Mouse (Mus musculus): ENCODE results near the gene Mrpl34. TPM values are rescaled to one million over a fixed set of nuclear protein-coding genes. Genes with fewer than 3 reads are reported as not detected.

Gene Mrpl34
- total RNA-seq, 1 experiment, result 135 TPM

DNA sequence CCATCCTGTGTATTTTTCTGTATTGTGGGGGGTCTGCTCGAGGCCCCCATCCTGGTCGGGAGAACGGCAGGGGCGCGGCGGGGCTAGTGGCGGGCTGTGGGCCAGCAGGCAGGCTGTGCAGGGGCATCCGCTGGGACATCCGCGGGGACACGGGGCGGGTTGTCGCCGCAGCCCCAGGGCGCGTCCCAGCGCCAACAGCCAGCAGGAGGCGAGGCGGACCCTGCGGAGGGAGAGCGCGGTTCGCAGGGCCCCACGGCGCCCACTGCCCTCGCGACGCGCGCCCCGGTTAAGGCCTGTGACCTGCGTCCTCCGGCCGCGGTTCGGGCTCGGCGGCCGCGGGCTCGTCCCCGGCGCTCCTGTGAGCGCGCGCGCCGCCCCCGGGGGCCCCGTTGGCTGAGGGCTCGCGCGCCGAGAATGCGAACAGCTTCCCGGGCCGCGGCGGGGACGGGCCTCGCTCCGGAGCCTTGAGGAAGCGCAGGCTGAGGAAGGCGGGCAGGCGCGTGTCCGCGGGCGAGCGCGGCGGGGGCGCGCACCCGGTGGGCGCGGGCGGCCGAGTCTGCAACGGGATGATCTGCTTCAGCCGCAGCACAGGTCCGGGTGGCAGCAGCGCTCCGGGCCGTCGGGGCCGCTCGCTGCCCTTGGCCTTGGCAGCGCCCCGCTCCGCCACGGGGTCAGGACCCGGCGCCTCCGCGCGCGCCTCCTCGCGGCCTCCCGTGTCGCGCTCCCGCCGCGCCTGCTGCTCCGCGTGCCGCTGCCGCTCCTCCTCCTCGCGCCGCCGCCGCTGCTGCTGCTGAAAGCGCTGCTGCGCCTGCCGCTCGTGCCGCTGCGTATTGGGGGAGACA lies 11.6 kb downstream of the Mrpl34 start:
- Histone ChIP-seq H3K4me3 (ENCODE audit: insufficient read depth in 1 of 2, low read depth in 1 of 2, low read length in 2 of 2, poor library complexity in 1 of 2, severe bottlenecking in 1 of 2) (peak overlapping the region; percentile 60 to 81), H3K36me3 (ENCODE audit: control insufficient read depth, insufficient read depth, low read length, poor library complexity, severe bottlenecking) (peaks cover 30% of the 10 kb centered on the region), H3K27ac (ENCODE audit: insufficient read depth, low read depth, low read length, poor library complexity, severe bottlenecking) (0 out of 2 replicates have a peak overlapping the region, but pooled peaks have one; percentile 20), H3K4me1 (ENCODE audit: control insufficient read depth in 2 of 2, insufficient read depth in 2 of 2, low read length in 2 of 2, poor library complexity in 1 of 2) (peaks cover 0 to 5% of the 10 kb centered on the region in 2 experiments; a peak in 1 of 4 replicates), H3K9ac (ENCODE audit: insufficient read depth, low read depth, low read length, poor library complexity, severe bottlenecking) (peak overlapping the region; percentile 78), H3K9me3 (ENCODE audit: control insufficient read depth, insufficient read depth, low read depth, low read length) (no peaks in the 10 kb centered on the region)
- in situ Hi-C loops (cut with MboI; ENCODE audit: low sequenced_read_pairs in 2 of 2, unreplicated experiment in 2 of 2), result no loop called here
- TF ChIP-seq ZC3H11A (IDR thresholded peaks at IDR 0.05; ENCODE audit: borderline replicate concordance, low read depth, low read length), result no peak
- no peak for TF ChIP-seq CHD2 (IDR thresholded peaks at IDR 0.05; ENCODE audit: low read depth, low read length)
- no peak for DNase-seq (ENCODE audit: low read depth, low spot score)

DNA sequence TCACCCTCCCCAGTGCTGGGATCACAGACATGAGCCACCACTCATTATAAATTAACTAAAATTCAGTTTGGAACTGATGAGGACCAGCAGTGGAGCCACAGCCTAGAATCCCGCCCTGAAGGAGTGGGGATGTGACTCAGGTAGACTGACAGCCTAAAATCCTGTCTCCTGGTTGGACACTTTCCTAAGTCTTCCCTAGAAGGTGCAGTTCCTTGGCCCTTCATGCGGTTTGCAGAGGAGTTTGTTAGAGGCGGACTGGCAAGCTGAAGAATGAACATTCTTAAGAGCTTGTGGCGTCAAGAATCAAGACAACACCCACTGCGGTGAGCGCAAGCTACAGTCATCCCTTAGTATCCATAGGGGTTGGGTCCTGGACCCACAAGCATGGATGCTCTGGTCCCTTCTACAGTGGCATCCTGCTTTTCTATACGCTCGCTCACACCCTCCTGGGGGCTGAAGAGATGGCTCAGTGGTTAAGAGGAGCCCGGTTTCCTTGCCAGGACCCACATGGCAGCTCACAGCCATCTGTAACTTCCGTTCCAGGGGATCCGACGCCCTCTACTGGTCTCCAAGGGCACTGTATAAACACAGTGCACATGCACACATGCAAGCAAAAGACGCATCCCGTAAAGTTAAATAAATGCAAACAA lies 12.6 kb downstream of the Mrpl34 start:
- no peaks in the 10 kb centered on the region for H3K9me3 ChIP-seq (ENCODE audit: control insufficient read depth, insufficient read depth, low read depth, low read length)
- H3K4me3 ChIP-seq (ENCODE audit: insufficient read depth in 1 of 2, low read depth in 1 of 2, low read length in 2 of 2, poor library complexity in 1 of 2, severe bottlenecking in 1 of 2), result peak overlapping the region; percentile 43 to 81
- no peak for DNase-seq (ENCODE audit: low read depth, low spot score)
- peaks cover 0 to 7% of the 10 kb centered on the region in 2 experiments; a peak in 1 of 4 replicates for H3K4me1 ChIP-seq (ENCODE audit: control insufficient read depth in 2 of 2, insufficient read depth in 2 of 2, low read length in 2 of 2, poor library complexity in 1 of 2)
- in situ Hi-C loops (cut with MboI; ENCODE audit: low sequenced_read_pairs in 2 of 2, unreplicated experiment in 2 of 2), result no loop called here
- peak overlapping the region; percentile 65; the same call in 1 of the 2 replicates for H3K9ac ChIP-seq (ENCODE audit: insufficient read depth, low read depth, low read length, poor library complexity, severe bottlenecking)
- peaks cover 21% of the 10 kb centered on the region for H3K36me3 ChIP-seq (ENCODE audit: control insufficient read depth, insufficient read depth, low read length, poor library complexity, severe bottlenecking)
- TF ChIP-seq ZNF384 (IDR thresholded peaks at IDR 0.05; ENCODE audit: low read depth, low read length) (0 out of 2 replicates have a peak, but pooled peaks have one; percentile 12), HCFC1 (IDR thresholded peaks at IDR 0.05; ENCODE audit: borderline replicate concordance, insufficient read depth, low read length) (0 out of 2 replicates have a peak, but pooled peaks have one; percentile 51), MAFK (IDR thresholded peaks at IDR 0.05; ENCODE audit: insufficient read depth, low read depth, low read length) (no peak)
- H3K27ac ChIP-seq (ENCODE audit: insufficient read depth, low read depth, low read length, poor library complexity, severe bottlenecking), result no peak overlapping the region

- no peak for DNase-seq (ENCODE audit: low read depth, low spot score)
- peaks cover 0 to 7% of the 10 kb centered on the region in 2 experiments; a peak in 1 of 4 replicates for H3K4me1 ChIP-seq (ENCODE audit: control insufficient read depth in 2 of 2, insufficient read depth in 2 of 2, low read length in 2 of 2, poor library complexity in 1 of 2)
- H3K4me3 ChIP-seq (ENCODE audit: insufficient read depth in 1 of 2, low read depth in 1 of 2, low read length in 2 of 2, poor library complexity in 1 of 2, severe bottlenecking in 1 of 2), result no peak overlapping the region
- no peaks in the 10 kb centered on the region for H3K9me3 ChIP-seq (ENCODE audit: control insufficient read depth, insufficient read depth, low read depth, low read length)
- no peak overlapping the region for H3K27ac ChIP-seq (ENCODE audit: insufficient read depth, low read depth, low read length, poor library complexity, severe bottlenecking)
- H3K9ac ChIP-seq (ENCODE audit: insufficient read depth, low read depth, low read length, poor library complexity, severe bottlenecking), result no peak overlapping the region
- in situ Hi-C loops (cut with MboI; ENCODE audit: low sequenced_read_pairs in 2 of 2, unreplicated experiment in 2 of 2), result no loop called here
- TF ChIP-seq MAFK (IDR thresholded peaks at IDR 0.05; ENCODE audit: insufficient read depth, low read depth, low read length) (no peak), HCFC1 (IDR thresholded peaks at IDR 0.05; ENCODE audit: borderline replicate concordance, insufficient read depth, low read length) (no peak), CHD2 (IDR thresholded peaks at IDR 0.05; ENCODE audit: low read depth, low read length) (no peak), ZC3H11A (IDR thresholded peaks at IDR 0.05; ENCODE audit: borderline replicate concordance, low read depth, low read length) (no peak), ZNF384 (IDR thresholded peaks at IDR 0.05; ENCODE audit: low read depth, low read length) (no peak)
- H3K36me3 ChIP-seq (ENCODE audit: control insufficient read depth, insufficient read depth, low read length, poor library complexity, severe bottlenecking), result peaks cover 11% of the 10 kb centered on the region; the same call in 1 of the 2 replicates
Measured at GRCm38 (mm10) chr8:71478943-71479342, 14.2 kb downstream of the Mrpl34 start.

DNA sequence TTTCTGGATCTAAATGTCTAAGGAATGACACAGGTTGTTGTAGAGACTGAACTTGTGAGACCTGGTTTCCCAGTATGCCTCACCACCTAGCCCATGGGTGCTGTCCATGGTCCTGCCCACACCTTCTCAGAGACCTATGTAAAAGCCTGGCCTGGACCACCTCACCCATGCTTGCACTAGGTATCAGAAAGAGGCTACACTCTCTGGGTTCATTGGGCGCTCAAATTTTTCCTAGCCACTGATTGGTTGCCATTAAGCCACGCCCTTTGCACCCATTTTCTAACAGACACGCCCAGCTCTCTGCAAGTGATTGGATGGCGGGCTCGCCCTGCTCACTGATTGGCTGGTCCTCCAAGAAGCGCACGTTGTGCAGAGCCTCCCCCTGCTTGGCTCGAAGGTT lies 19.2 kb downstream of the Mrpl34 start:
- TF ChIP-seq ZNF384 (IDR thresholded peaks at IDR 0.05; ENCODE audit: low read depth, low read length) (no peak), CHD2 (IDR thresholded peaks at IDR 0.05; ENCODE audit: low read depth, low read length) (peak; percentile 86)
- in situ Hi-C loops (cut with MboI; ENCODE audit: low sequenced_read_pairs in 2 of 2, unreplicated experiment in 2 of 2), result no loop called here
- Histone ChIP-seq H3K4me3 (ENCODE audit: insufficient read depth in 1 of 2, low read depth in 1 of 2, low read length in 2 of 2, poor library complexity in 1 of 2, severe bottlenecking in 1 of 2) (no peak overlapping the region; a peak in 1 of 4 replicates), H3K36me3 (ENCODE audit: control insufficient read depth, insufficient read depth, low read length, poor library complexity, severe bottlenecking) (no peaks in the 10 kb centered on the region), H3K27ac (ENCODE audit: insufficient read depth, low read depth, low read length, poor library complexity, severe bottlenecking) (no peak overlapping the region), H3K9me3 (ENCODE audit: control insufficient read depth, insufficient read depth, low read depth, low read length) (no peaks in the 10 kb centered on the region), H3K4me1 (ENCODE audit: control insufficient read depth in 2 of 2, insufficient read depth in 2 of 2, low read length in 2 of 2, poor library complexity in 1 of 2) (peaks cover 0 to 13% of the 10 kb centered on the region in 2 experiments; a peak in 1 of 4 replicates), H3K9ac (ENCODE audit: insufficient read depth, low read depth, low read length, poor library complexity, severe bottlenecking) (no peak overlapping the region)
- DNase-seq (ENCODE audit: low read depth, low spot score), result peak; percentile 96

Data from ES-E14 (cell line).